Mouse (Mus musculus): ENCODE measurements around the gene Gm43191. TPM values are rescaled to one million over a fixed set of nuclear protein-coding genes. Genes with fewer than 3 reads are reported as not detected.

Gene Gm43191
- polyA plus RNA-seq (2014; fragmentation: Nextera tagmentation; extraction: Ambion mirVana): not detected in 2 replicates

DNA sequence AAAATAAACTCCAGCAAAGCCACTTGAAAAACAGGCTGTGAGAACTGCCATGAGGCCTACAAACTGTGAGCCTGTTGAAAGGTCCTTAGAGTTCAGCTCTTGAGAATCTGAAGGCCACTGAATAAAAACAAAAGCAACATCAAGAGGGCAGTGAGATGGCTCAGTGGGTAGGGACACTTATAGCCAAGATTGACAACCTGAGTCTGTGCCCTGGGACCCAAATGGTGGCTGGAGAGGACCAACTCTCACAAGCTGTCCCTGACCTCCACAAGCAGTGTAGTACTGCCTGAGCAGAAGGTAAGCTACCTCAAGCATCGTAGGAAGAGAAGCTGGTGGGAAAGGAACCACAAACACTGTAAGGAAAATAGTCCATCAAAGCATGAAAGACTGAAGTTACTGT is at the start of gene Gm43191:
Gene Gm43191, minus strand, starts transcription at position 101 of the 400 bp plus-strand sequence.
- no peaks in the 10 kb centered on the region for H3K9me3 ChIP-seq (ENCODE audit: low read depth, low read length)
- no peak within 1 kb of the TSS for H3K4me2 ChIP-seq
- ATAC-seq (ENCODE audit: insufficient read depth): no peak
- 93% methylated on average over 1 of the region's 1 CpGs for WGBS
- no peaks in the 10 kb centered on the region for H3K4me1 ChIP-seq (ENCODE audit: insufficient read depth)
- no peak for TF ChIP-seq CTCF (IDR thresholded peaks at IDR 0.05; ENCODE audit: low read depth)
- no peak within 1 kb of the TSS for H3K4me3 ChIP-seq (ENCODE audit: low read depth, low read length)
- no peak for DNase-seq
- 0 out of 2 replicates have a peak, but pooled peaks cover 3% of the 10 kb centered on the region for H3K36me3 ChIP-seq (ENCODE audit: insufficient read depth)
- H3K9ac ChIP-seq: no peak within 1 kb of the TSS
- no peaks in the 10 kb centered on the region for H3K27me3 ChIP-seq (ENCODE audit: insufficient read depth, low read length)
- no peak within 1 kb of the TSS for H3K27ac ChIP-seq (ENCODE audit: low read depth)

DNA sequence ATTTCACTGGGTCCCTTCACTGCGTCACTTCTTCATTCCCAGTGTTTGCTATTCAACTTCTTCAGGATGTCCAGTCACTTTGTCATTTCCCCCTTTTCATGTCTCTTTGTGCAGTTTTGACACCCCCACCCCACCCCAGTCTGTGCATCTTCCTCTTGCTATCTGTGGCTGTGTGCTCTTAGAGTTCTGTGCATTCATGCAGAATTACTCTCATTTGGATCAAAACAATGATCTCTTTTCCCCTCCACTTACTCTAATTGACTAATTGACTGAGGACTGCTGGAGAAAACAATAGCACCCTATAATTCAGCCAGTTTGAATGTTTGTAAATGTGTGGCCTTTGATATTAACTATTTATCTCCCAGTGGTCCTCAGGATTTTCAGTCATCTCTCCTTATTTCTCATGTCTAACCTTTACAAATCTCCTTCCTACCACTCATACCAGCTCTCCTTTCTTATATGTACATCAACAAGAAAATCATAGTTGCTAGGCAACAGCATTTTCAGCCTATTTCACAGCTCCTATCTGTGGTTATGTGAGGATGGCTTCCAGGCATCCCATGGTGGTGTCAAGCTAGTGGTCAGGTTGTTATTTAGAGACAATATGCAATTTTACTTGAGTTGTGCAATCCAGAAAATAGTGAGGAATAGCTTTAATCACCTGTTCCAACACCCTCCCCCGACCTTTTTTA is 48.6 kb upstream of the Gm43191 start:
- no peak overlapping the region for H3K4me2 ChIP-seq
- no peaks in the 10 kb centered on the region for H3K27me3 ChIP-seq (ENCODE audit: insufficient read depth, low read length)
- no peak overlapping the region for H3K4me3 ChIP-seq (ENCODE audit: low read depth, low read length)
- no peaks in the 10 kb centered on the region for H3K9me3 ChIP-seq (ENCODE audit: low read depth, low read length)
- H3K36me3 ChIP-seq (ENCODE audit: insufficient read depth): no peaks in the 10 kb centered on the region
- ATAC-seq (ENCODE audit: insufficient read depth) (no peak), DNase-seq (no peak)
- no peak overlapping the region for H3K9ac ChIP-seq
- TF ChIP-seq CTCF (IDR thresholded peaks at IDR 0.05; ENCODE audit: low read depth): no peak
- 54% methylated on average over 2 of the region's 2 CpGs for WGBS
- no peaks in the 10 kb centered on the region for H3K4me1 ChIP-seq (ENCODE audit: insufficient read depth)
- no peak overlapping the region for H3K27ac ChIP-seq (ENCODE audit: low read depth)

DNA sequence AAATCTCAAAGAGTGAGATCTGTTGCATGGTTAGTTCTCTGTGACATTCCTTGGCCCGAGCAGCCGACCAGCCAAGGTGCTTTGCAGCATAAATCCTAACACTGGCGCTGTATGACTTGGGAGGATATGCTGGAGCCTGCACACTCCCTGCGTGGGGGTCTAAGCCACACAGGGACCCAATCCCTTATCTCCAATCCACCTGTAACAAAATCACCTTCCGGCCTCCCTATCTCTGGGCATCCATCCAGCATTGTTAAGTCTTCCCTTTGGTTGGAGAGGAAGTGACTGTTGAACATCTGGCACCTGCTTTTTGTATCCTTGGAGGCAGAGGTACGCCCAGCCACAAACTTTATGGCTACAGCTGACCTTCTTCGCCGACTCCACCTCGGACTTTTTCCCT is 45.7 kb upstream of the Gm43191 start:
- no peak for ATAC-seq (ENCODE audit: insufficient read depth)
- TF ChIP-seq CTCF (IDR thresholded peaks at IDR 0.05; ENCODE audit: low read depth): no peak

DNA sequence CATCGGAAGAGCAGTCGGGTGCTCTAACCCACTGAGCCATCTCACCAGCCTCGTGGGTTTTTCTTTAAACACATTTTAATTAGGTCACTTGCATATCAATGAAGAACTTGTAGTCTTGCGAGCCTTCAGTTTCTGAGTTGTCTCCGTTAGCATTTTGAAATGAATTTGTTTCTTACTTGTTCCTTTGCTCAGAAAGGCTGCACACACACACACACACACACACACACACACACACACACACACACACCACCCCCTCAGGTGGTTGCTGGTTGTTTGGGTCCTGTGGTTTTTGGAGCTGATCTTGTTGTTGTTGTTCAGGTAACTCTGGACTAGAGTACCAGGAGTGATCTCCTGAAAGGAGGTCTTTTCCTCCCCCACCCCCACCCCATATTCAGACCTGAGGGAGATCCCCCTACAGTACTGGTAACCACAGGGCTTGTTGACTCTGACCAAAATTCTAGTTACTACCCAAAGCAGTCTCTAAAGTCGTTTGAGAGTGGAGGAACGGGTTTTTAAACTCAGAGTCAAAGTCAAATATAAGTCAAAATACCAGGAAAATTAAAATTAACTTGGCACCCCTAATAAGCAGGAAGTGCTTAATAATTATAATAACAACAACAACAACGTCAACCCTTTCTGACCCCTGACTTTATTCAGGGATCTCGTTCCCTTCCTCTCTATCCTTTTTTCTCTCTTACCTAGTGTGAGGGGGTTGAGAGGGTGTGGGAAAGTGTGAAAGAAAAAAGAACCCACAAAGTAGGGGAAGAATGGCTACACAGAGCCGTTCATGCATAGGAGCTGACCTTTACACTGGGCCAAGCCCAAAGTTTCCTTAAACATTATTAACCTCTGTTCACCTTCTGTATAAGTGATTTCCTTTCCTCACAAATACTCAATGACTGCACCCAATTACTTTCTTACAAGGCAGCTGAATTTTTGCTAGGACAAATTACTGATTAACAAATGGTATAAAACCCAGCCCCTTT is 42.7 kb upstream of the Gm43191 start:
- Histone ChIP-seq H3K27ac (ENCODE audit: low read depth) (no peak overlapping the region), H3K27me3 (ENCODE audit: insufficient read depth, low read length) (no peaks in the 10 kb centered on the region), H3K4me1 (ENCODE audit: insufficient read depth) (no peaks in the 10 kb centered on the region), H3K4me3 (ENCODE audit: low read depth, low read length) (no peak overlapping the region), H3K9me3 (ENCODE audit: low read depth, low read length) (no peaks in the 10 kb centered on the region), H3K4me2 (no peak overlapping the region), H3K9ac (no peak overlapping the region), H3K36me3 (ENCODE audit: insufficient read depth) (no peaks in the 10 kb centered on the region)
- no peak for DNase-seq
- ATAC-seq (ENCODE audit: insufficient read depth): no peak
- TF ChIP-seq CTCF (IDR thresholded peaks at IDR 0.05; ENCODE audit: low read depth): no peak
- WGBS: 56% methylated on average over 10 of the region's 10 CpGs

More for the DNA sequence above, 45.7 kb upstream of the Gm43191 start:
- WGBS: 49% methylated on average over 9 of the region's 9 CpGs
- Histone ChIP-seq H3K36me3 (ENCODE audit: insufficient read depth) (no peaks in the 10 kb centered on the region), H3K4me1 (ENCODE audit: insufficient read depth) (no peaks in the 10 kb centered on the region), H3K27ac (ENCODE audit: low read depth) (no peak overlapping the region), H3K4me2 (no peak overlapping the region), H3K9ac (no peak overlapping the region), H3K4me3 (ENCODE audit: low read depth, low read length) (no peak overlapping the region), H3K27me3 (ENCODE audit: insufficient read depth, low read length) (no peaks in the 10 kb centered on the region), H3K9me3 (ENCODE audit: low read depth, low read length) (no peaks in the 10 kb centered on the region)
- DNase-seq: peak; percentile 17

DNA sequence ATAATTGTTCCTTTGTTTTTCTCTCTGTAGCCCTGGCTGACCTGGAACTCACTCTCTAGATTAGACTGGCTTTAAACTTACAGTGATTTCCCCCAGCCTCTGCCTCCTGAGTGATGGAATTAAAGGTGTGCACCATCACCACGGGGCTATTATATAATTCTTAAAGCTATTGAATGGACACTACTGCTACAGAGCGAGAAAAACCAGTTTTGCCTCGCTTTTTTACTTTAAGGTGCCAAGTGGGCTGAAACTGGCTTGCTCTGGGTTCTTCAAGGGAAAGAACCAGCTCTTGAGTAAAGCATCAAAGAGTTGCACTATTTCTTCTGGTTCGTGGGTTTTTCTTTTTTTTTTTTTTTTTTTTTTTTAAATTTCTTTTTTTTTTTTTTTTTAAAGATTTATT is 41.9 kb upstream of the Gm43191 start:
- Histone ChIP-seq H3K4me1 (ENCODE audit: insufficient read depth) (no peaks in the 10 kb centered on the region), H3K9me3 (ENCODE audit: low read depth, low read length) (no peaks in the 10 kb centered on the region), H3K4me3 (ENCODE audit: low read depth, low read length) (no peak overlapping the region), H3K36me3 (ENCODE audit: insufficient read depth) (no peaks in the 10 kb centered on the region), H3K4me2 (no peak overlapping the region), H3K9ac (no peak overlapping the region), H3K27me3 (ENCODE audit: insufficient read depth, low read length) (no peaks in the 10 kb centered on the region), H3K27ac (ENCODE audit: low read depth) (no peak overlapping the region)
- peak; percentile 66 for DNase-seq
- TF ChIP-seq CTCF (IDR thresholded peaks at IDR 0.05; ENCODE audit: low read depth): no peak
- ATAC-seq (ENCODE audit: insufficient read depth): peak; percentile 63; the same call in 1 of the 2 replicates
- WGBS: 60% methylated on average over 4 of the region's 4 CpGs

DNA sequence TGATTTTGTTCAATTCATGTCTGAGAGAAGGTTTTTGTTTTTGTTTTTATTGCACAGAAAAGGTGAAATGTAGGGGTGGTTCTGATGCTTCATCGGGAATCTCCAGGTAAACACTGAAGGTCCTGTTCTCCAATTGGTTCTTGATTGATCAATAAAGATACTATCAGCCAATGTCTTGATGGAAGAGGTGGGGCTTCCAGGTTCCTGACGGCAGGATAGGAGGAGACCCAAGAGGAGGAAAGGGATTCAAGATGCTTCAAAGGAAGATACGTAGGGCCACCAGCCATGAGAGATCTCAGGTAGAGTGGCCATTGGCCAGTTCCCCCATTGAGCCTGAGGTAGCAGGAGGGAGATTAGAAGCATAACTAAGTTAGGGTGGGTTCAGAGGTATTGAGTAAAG is 37.9 kb upstream of the Gm43191 start:
- H3K27me3 ChIP-seq (ENCODE audit: insufficient read depth, low read length): no peaks in the 10 kb centered on the region
- no peak overlapping the region for H3K27ac ChIP-seq (ENCODE audit: low read depth)
- ATAC-seq (ENCODE audit: insufficient read depth) (no peak), DNase-seq (no peak)
- H3K9ac ChIP-seq: no peak overlapping the region
- 43% methylated on average over 3 of the region's 3 CpGs for WGBS
- no peak for TF ChIP-seq CTCF (IDR thresholded peaks at IDR 0.05; ENCODE audit: low read depth)
- H3K36me3 ChIP-seq (ENCODE audit: insufficient read depth): no peaks in the 10 kb centered on the region
- no peaks in the 10 kb centered on the region for H3K4me1 ChIP-seq (ENCODE audit: insufficient read depth)
- H3K4me2 ChIP-seq: no peak overlapping the region
- no peak overlapping the region for H3K4me3 ChIP-seq (ENCODE audit: low read depth, low read length)
- H3K9me3 ChIP-seq (ENCODE audit: low read depth, low read length): no peaks in the 10 kb centered on the region

DNA sequence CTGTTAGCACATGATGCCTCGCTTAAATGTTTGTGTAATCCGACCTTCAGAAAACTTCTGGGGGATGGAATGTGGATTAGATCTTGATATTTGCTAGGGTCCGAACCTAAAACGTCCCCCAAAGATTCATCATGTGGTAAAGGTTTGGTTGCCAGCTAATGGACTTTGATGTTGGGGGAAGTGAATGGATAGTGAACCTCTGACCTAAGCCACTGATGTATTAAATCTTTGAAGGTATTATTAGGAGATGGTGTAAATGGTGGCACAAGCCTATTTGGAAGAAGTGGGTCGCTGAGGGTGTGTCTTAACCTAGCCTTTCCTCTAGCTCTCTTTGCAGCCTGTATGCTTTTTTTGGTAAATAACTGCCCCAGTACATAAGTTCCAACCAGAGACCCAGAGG is 32.0 kb upstream of the Gm43191 start:
- no peak for TF ChIP-seq CTCF (IDR thresholded peaks at IDR 0.05; ENCODE audit: low read depth)
- H3K27me3 ChIP-seq (ENCODE audit: insufficient read depth, low read length): no peaks in the 10 kb centered on the region
- WGBS: 23% methylated on average over 5 of the region's 5 CpGs
- H3K4me3 ChIP-seq (ENCODE audit: low read depth, low read length): peak overlapping the region; percentile 92
- DNase-seq: no peak
- H3K4me2 ChIP-seq: peak overlapping the region; percentile 82
- H3K9ac ChIP-seq: peak overlapping the region; percentile 97; the same call in 1 of the 2 replicates
- no peak overlapping the region for H3K27ac ChIP-seq (ENCODE audit: low read depth)
- H3K36me3 ChIP-seq (ENCODE audit: insufficient read depth): no peaks in the 10 kb centered on the region
- peaks cover 3% of the 10 kb centered on the region; the same call in 1 of the 2 replicates for H3K4me1 ChIP-seq (ENCODE audit: insufficient read depth)
- no peaks in the 10 kb centered on the region for H3K9me3 ChIP-seq (ENCODE audit: low read depth, low read length)
- no peak for ATAC-seq (ENCODE audit: insufficient read depth)

Data from lung, embryonic 14.5 days (tissue).